Mouse (Mus musculus): Measurements from ENCODE around the gene Hcn2. TPM values are rescaled to one million over a fixed set of nuclear protein-coding genes. Genes with fewer than 3 reads are reported as not detected.
"Not testable (repeated sequence)": the region's sequence is repeated elsewhere in the genome, so short reads cannot be mapped to it uniquely, and the experiment has no call there.

Hcn2 gene
- total RNA-seq, 2 experiments from 2014 or later = 93.4 to 99.2 TPM

DNA sequence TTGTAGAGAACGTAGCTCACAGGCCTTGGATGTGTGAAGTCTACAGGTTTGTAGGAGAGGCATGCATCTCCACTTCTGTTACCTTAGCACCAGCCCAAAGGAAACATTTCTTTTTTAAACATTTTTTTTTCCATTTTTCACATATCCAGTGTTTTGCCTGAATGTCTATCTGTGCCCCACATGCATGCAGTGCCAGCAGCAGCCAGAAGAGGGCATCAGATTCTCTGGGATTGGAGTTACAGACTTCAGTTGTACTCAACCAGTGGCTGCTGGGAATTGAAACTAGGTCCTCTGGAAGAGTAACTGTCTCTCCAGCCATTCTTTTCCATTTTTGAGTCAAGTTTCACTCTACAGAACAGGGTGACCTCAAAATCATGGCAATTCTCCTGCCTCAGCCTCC lies 16.1 kb downstream of the Hcn2 start:
- DNase-seq (ENCODE audit: low spot score in 2 of 2) = peak; percentile 56 to 65
- intact Hi-C loops (cut with DNase I) = no loop called here

DNA sequence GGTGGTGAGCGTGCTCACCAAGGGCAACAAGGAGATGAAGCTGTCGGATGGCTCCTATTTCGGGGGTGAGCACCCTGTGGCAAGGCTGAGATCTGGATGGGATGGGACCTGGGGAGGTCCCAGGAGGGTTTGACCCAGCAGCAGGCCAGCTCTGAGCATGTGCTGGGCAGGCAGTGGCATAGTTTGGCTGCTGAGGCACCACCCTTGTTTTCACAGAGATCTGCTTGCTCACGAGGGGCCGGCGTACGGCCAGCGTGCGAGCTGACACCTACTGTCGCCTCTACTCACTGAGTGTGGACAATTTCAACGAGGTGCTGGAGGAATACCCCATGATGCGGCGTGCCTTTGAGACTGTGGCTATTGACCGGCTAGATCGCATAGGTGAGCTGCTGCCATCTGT lies 17.4 kb downstream of the Hcn2 start:
- intact Hi-C loops (cut with DNase I) = no loop called here
- no peak for DNase-seq (ENCODE audit: low spot score in 2 of 2)

- no peak for DNase-seq (ENCODE audit: low spot score in 2 of 2)
- intact Hi-C loops (cut with DNase I) = no loop called here
Measured at GRCm38 (mm10) chr10:79735361-79735760, 18.9 kb downstream of the Hcn2 start.

DNA sequence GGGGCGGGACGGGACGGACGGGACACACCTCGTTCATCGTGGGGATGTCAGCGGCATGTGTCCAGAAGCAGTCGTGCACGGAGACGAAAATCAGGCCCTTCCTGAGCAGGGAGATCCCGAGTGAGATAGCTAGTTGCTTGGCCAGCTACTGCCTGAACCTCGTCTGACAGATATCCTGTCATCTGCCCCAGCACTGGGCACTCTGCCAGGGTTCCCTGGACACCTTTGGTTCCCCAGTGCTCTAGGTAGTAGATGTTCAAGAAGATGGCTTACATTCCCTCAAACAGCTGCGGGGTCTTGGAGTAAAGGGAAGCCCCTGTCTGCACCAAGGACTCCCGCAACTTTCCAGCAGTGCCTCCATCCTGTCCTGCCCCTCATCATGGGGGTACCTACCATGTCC lies 20.3 kb downstream of the Hcn2 start:
- no peak for DNase-seq (ENCODE audit: low spot score in 2 of 2)

DNA sequence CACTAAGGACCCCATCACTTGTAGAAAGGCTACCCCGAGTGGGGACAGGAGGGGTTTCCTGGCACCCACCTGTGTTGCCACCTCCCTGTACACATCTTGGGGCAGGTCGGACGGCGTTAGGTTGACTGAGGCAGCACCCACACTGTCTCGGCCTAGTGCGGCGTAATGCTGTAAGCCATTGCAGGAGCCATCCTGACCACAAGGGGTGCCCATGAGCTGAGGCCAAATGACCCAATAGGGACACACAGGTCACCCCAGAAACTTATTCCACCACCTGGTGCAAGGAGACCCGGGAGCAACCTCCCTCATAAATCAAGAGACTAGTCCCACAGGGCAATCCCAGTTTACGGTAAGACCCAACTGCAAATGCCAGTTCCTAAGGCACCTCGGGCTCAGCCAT lies 21.8 kb downstream of the Hcn2 start:
- DNase-seq (ENCODE audit: low spot score in 2 of 2) = no peak
- intact Hi-C loops (cut with DNase I) = no loop called here

More for the DNA sequence above, 20.3 kb downstream of the Hcn2 start:
- intact Hi-C loops (cut with DNase I) = no loop called here

- DNase-seq (ENCODE audit: low spot score in 2 of 2) = no peak
- intact Hi-C loops (cut with DNase I) = no loop called here
Measured at GRCm38 (mm10) chr10:79739234-79739633, 22.8 kb downstream of the Hcn2 start.

GRCm38 (mm10) chr10:79740863-79741262 lies 24.4 kb downstream of the Hcn2 start:
- intact Hi-C loops (cut with DNase I) = no loop called here
- DNase-seq (ENCODE audit: low spot score in 2 of 2) = no peak

- no peak for DNase-seq (ENCODE audit: low spot score in 2 of 2)
- intact Hi-C loops (cut with DNase I) = no loop called here
Measured at GRCm38 (mm10) chr10:79743161-79743560, 26.7 kb downstream of the Hcn2 start.

DNA sequence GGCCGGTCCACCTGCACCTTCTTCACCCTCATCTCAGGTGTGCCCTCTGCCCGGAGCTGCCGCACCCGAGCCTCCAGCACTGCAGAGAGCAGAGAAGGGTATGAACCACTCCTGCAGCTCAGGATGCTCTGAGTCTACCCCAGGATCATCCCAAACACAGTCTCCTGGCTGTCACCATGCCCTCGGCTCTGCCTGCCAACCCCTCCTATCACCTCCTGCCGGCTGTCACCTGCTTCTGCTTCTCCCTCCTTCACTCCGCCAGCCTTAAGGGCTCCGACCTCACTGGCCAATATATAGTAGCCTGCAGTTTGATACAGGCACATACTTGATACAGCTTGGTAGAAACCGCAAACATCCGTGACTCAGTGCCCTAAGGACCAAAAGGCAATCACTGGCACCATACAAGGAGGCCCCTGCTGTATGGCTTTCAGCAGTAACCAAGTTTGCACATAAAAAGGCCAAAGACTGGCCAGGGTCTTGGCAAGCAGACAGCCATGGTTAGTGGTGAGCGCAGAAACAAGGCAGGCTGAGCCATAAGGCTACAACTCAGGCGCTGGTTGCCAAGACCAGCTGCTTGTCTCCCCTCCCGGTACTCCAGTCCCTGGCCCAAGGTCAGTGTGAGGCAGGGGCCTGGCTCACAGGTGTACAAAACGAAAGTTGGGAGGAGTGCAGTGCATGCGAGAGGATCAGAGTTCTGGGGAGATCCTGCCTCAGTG lies 27.4 kb downstream of the Hcn2 start:
- intact Hi-C loops (cut with DNase I) = no loop called here
- DNase-seq (ENCODE audit: low spot score in 2 of 2) = no peak

GRCm38 (mm10) chr10:79745411-79745810 lies 29.0 kb downstream of the Hcn2 start:
- intact Hi-C loops (cut with DNase I) = no loop called here
- DNase-seq (ENCODE audit: low spot score in 2 of 2) = no peak

DNA sequence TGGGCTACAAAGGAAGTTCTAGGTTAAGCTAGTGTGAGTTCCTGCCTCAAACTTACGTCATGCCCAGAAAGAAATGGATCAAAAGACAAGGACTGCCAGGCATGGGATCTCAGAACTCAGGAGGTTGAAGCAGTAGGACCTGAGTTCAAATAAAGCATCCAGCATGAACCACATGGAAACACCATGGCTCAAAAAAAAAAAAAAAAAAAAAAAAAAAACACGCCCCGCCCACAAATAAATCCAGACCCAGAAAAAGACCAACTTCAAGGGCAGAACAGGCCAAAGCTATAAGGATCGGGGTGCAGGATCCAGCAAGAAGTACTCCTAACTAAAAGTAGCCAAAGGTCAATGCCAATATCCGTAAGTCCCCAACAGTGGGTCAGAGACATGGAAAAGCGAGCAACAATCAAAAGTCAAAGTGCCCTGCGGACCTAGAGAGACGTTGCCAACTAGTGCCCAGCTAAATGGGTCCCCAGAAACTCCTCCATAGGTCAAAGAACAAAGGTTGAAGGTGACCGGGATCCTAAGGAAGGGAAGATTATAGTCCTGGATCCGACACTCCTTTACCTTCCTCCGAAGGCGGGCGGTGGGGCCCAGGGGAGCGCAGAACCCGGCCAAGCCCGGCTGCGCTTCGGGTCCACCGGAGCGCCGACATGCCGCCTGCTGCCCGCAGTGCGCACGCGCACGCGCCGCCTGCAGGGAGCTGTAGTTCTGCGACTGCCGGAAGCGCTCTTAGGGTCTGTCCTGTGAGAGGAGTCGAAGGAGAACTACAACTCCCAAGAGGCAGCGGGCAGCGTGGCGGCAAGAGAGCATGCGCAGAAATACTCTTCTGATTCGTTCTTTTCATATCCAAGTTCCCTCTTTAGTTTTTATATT lies 29.7 kb downstream of the Hcn2 start, which contains the start of gene Polrmt:
Polrmt (minus strand) TSS at position 684 of the 876 bp plus-strand sequence.
- intact Hi-C loops (cut with DNase I) = no loop called here
- DNase-seq (ENCODE audit: low spot score in 2 of 2) = peak; percentile 98 to 99

DNA sequence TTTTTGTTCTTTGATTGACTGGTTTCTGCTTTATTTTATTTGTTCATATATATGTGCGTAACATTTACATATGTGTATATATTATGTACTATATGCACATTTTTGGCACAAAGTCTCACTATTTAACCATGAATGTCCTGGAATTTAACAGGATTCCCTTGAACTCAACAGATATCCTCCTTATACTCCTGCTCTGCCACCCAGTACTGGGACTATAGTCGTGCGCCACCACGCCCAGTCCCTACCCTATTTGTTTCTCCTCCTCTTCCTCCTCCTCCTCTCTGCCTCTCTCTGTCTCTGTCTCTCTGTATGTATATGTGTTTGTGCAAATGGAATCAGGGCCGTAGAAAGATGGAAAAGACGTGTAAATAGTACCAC lies 30.3 kb downstream of the Hcn2 start:
- DNase-seq (ENCODE audit: low spot score in 2 of 2) = no peak
- intact Hi-C loops (cut with DNase I) = no loop called here

DNA sequence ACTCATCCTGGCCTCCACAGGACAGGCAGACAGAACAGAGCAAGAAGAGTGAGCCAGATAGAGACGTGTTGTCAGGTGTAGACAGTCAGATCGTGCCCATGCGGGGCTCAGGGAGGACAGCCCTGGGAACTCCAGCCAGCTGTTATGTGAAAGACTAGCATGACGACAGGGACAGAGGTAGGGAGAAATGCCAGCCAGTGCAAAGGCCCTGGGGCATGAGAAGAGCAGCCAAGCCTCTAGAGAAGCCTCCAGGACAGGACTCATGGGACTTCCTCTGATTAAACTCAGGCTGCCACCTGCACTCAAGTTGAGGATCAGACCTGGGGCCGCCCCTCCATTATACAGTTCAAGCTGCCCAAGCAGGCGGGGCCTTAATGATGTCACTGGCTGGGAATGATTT lies 32.1 kb downstream of the Hcn2 start:
- DNase-seq (ENCODE audit: low spot score in 2 of 2) = no peak
- intact Hi-C loops (cut with DNase I) = no loop called here

- intact Hi-C loops (cut with DNase I) = no loop called here
Measured at GRCm38 (mm10) chr10:79754856-79755516, 38.6 kb downstream of the Hcn2 start, which contains the start of gene Fgf22. Fgf22 (plus strand) TSS chr10:79755076.

DNA sequence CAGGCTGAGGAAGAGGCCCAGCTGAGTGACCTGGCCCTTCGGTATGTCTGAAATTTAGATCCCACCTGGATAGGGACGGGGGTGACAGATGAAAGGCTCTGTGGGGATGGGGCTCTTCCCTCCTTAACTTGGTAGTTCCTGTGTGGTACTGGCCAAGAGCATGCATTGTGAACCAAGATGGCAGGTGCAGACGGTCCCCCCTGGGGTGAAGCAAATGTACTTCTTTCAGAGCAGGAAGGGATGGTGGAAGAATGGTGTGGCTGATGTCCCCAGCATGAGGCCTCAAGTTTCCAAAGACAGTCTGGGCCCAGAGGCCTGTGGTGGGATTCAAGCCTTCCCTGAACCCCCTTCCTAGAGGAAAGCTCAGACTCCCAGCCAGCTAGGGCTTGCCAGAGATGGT lies 39.4 kb downstream of the Hcn2 start:
- intact Hi-C loops (cut with DNase I) = no loop called here
- no peak for DNase-seq (ENCODE audit: low spot score in 2 of 2)

More at GRCm38 (mm10) chr10:79754856-79755516, 38.6 kb downstream of the Hcn2 start, which contains the start of gene Fgf22:
- DNase-seq (ENCODE audit: low spot score in 2 of 2) = peak in 1 of 2 experiments; percentile 64

GRCm38 (mm10) chr10:79756660-79757059 lies 40.2 kb downstream of the Hcn2 start:
- intact Hi-C loops (cut with DNase I) = no loop called here
- DNase-seq (ENCODE audit: low spot score in 2 of 2) = no peak

- intact Hi-C loops (cut with DNase I); DNase-seq (ENCODE audit: low spot score in 2 of 2): not testable (repeated sequence)
Measured at GRCm38 (mm10) chr10:79759675-79760074, 43.2 kb downstream of the Hcn2 start.

- intact Hi-C loops (cut with DNase I) = no loop called here
- DNase-seq (ENCODE audit: low spot score in 2 of 2) = no peak
Measured at GRCm38 (mm10) chr10:79760603-79761143, 44.2 kb downstream of the Hcn2 start.

DNA sequence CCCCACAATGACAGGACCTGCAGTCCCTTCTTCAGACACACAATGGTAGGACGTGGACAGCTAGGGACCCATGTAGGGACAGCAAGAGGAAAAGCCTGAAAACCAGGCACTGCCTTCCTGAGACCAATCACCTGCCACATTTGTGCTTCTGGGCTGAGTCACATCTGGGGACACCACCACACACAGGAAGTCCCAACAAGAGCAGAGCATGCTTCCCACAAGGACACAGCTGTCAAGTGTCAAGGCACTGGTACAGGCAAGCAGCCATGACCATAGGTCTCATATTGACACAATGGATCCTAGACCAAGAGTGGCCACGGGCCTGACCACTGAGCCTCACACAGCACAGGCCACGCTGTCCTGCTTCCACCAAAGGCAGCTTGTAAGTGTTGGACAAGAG lies 46.4 kb downstream of the Hcn2 start:
- no peak for DNase-seq (ENCODE audit: low spot score in 2 of 2)
- intact Hi-C loops (cut with DNase I) = no loop called here

GRCm38 (mm10) chr10:79764234-79764633 lies 47.8 kb downstream of the Hcn2 start:
- no peak for DNase-seq (ENCODE audit: low spot score in 2 of 2)
- intact Hi-C loops (cut with DNase I) = no loop called here

All from left cerebral cortex, postnatal 14 days (tissue).